Comparison of ENCODE assay signal across 9 mouse cellular contexts in the genomic region with DNA sequence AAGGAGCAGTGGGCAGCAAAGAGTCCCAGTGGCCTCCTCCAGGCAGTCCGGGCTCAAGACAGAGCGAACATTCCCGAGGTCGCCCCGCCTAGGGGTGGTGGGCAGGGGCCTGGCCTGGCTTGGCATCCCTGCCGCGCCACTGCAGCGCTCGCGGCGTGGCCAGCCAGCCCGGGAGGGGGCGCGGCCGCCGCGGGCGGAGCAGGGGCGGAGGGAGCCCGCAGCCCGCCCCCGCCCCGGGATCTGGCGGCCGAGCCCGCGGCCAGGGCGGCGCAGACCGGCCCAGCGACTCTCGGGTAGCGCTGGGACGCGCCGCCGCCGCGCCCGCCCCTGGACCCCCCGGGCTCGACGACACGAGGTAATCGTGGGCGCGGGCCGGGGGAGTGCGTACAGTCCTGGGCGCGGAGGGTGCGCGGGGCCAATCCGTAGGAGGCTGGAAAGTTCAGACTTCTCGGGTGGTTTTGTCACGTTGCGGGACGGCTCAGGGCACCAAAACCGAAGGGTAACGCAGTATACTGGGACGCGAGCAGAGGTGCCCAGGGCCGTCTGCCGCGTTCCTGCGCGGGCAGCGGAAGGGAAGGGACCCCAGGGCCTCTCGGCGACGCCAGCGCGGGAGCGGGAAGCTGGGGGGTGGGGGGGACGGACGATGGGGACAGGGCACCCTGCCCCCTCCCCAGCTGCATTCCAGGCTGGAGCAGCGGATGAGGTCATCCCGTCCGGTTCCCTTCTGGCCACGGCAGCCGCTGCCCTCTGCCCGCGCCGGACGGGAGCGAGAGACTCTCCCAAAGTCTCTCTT. TPM values are rescaled to one million over a fixed set of nuclear protein-coding genes. Genes with fewer than 3 reads are reported as not detected.
A peak's percentile ranks its signal among the peaks of the same experiment; 100 is the strongest.
DNase-seq lines count a peak whose midpoint lies in the region; ATAC-seq and TF ChIP-seq lines count a peak whose summit lies in the region.
"Had no signal": no experiment of that assay in that cellular context is flagged by ENCODE, and none has a peak within 500 bp of the region (broad histone marks: within the 10 kb centered on the region; RNA-seq: fewer than 3 reads in every experiment).

Gene Cdc42ep1, plus strand, starts transcription at position 254 of the 793 bp plus-strand sequence.

- no peak for TF ChIP-seq CTCF in forebrain, postnatal 0 days (IDR thresholded peaks at IDR 0.05; ENCODE audit: low read depth)

- peaks cover 13% of the 10 kb centered on the region for H3K27me3 ChIP-seq in forebrain, postnatal 0 days (ENCODE audit: insufficient read depth, low read length)
- H3K27me3 ChIP-seq in hindbrain, embryonic 12.5 days: peaks cover 35% of the 10 kb centered on the region
- H3K27me3 ChIP-seq in midbrain, embryonic 11.5 days (ENCODE audit: control insufficient read depth, insufficient read depth, low read length): peaks cover 31% of the 10 kb centered on the region

- H3K4me1 ChIP-seq in forebrain, postnatal 0 days (ENCODE audit: insufficient read depth): peaks cover 11% of the 10 kb centered on the region; the same call in 1 of the 2 replicates
- peaks cover 68% of the 10 kb centered on the region for H3K4me1 ChIP-seq in hindbrain, embryonic 12.5 days
- peaks cover 21% of the 10 kb centered on the region for H3K4me1 ChIP-seq in midbrain, embryonic 11.5 days (ENCODE audit: control insufficient read depth, insufficient read depth, low read length)

- H3K4me3 ChIP-seq in forebrain, postnatal 0 days (ENCODE audit: low read depth, low read length): peak within 1 kb of the TSS; percentile 44
- H3K4me3 ChIP-seq in hindbrain, embryonic 12.5 days: peak within 1 kb of the TSS; percentile 48
- peak within 1 kb of the TSS; percentile 44 for H3K4me3 ChIP-seq in midbrain, embryonic 11.5 days (ENCODE audit: low read depth, low read length)

- H3K27ac ChIP-seq in forebrain, postnatal 0 days (ENCODE audit: low read depth, low read length): peak within 1 kb of the TSS; percentile 67
- peak within 1 kb of the TSS; percentile 48; the same call in 1 of the 2 replicates for H3K27ac ChIP-seq in hindbrain, embryonic 12.5 days
- peak within 1 kb of the TSS; percentile 20; the same call in 1 of the 2 replicates for H3K27ac ChIP-seq in midbrain, embryonic 11.5 days (ENCODE audit: low read depth, low read length)

- intact Hi-C loops in left cerebral cortex, postnatal 4 days (cut with DNase I): no loop called here

- peak within 1 kb of the TSS; percentile 65 for H3K4me2 ChIP-seq in forebrain, postnatal 0 days (ENCODE audit: low read depth)
- peak within 1 kb of the TSS; percentile 81 for H3K4me2 ChIP-seq in hindbrain, embryonic 12.5 days (replicated peaks)
- H3K4me2 ChIP-seq in midbrain, embryonic 11.5 days: peak within 1 kb of the TSS; percentile 85

- peak; percentile 43 to 61 for DNase-seq in cerebellum, postnatal 10 days
- DNase-seq in adrenal gland, postnatal 10 days: peak; percentile 83
- peak; percentile 38 for DNase-seq in forebrain, postnatal 0 days
- peak; percentile 45 for DNase-seq in left cerebral cortex, postnatal 4 days
- peak; percentile 96 for DNase-seq in midbrain, embryonic 11.5 days (ENCODE audit: low spot score, missing footprints)
- no peak for DNase-seq in natural killer cell, adult 2 months (ENCODE audit: low spot score in 2 of 2)

- no peaks in the 10 kb centered on the region for H3K9me3 ChIP-seq in forebrain, postnatal 0 days (ENCODE audit: low read length)
- no peaks in the 10 kb centered on the region for H3K9me3 ChIP-seq in hindbrain, embryonic 12.5 days (replicated peaks)
- H3K9me3 ChIP-seq in midbrain, embryonic 11.5 days (ENCODE audit: control insufficient read depth, low read length): no peaks in the 10 kb centered on the region

- H3K36me3 ChIP-seq in forebrain, postnatal 0 days (ENCODE audit: insufficient read depth): no peaks in the 10 kb centered on the region
- H3K36me3 ChIP-seq in hindbrain, embryonic 12.5 days: no peaks in the 10 kb centered on the region
- H3K36me3 ChIP-seq in midbrain, embryonic 11.5 days (ENCODE audit: control insufficient read depth, insufficient read depth, low read length): no peaks in the 10 kb centered on the region

- no peak for ATAC-seq in cerebellum, adult (ENCODE audit: insufficient number of reproducible peaks, low FRiP score, low TSS enrichment)
- ATAC-seq in forebrain, postnatal 0 days: peak; percentile 78
- peak; percentile 38; the same call in 1 of the 2 replicates for ATAC-seq in hindbrain, embryonic 12.5 days (ENCODE audit: low FRiP score)
- ATAC-seq in midbrain, embryonic 11.5 days (ENCODE audit: low FRiP score): peak; percentile 47; the same call in 1 of the 2 replicates

- peak within 1 kb of the TSS; percentile 50 for H3K9ac ChIP-seq in forebrain, postnatal 0 days
- peak within 1 kb of the TSS; percentile 69 for H3K9ac ChIP-seq in hindbrain, embryonic 12.5 days
- peak within 1 kb of the TSS; percentile 66 for H3K9ac ChIP-seq in midbrain, embryonic 11.5 days (ENCODE audit: low read length)

- 3% methylated on average over 85 of the region's 86 CpGs for WGBS in forebrain, postnatal 0 days
- WGBS in hindbrain, embryonic 12.5 days: under 1% methylated on average over 82 of the region's 86 CpGs
- WGBS in midbrain, embryonic 11.5 days: 0% methylated on average over 66 of the region's 86 CpGs

RNA-seq across cellular contexts. Expression of gene Cdc42ep1, which starts in this region (rescaled TPM):
- total RNA-seq in adrenal gland, postnatal 10 days (2021): 10 to 100 TPM; 40.9 to 48.6 TPM
- 8.3 and 8.6 TPM in 2 replicates for total RNA-seq in forebrain, postnatal 0 days (2014; rRNA removed)
- 10.6 and 13.5 TPM in 2 replicates for polyA plus RNA-seq in forebrain, postnatal 0 days (2015; fragmentation: Nextera tagmentation; extraction: Ambion mirVana)
- polyA plus RNA-seq in hindbrain, embryonic 12.5 days (2016; fragmentation: Nextera tagmentation; extraction: Ambion mirVana): 15.1 and 15.6 TPM in 2 replicates
- 1 to 10 TPM; 8.3 to 9.1 TPM for total RNA-seq in left cerebral cortex, postnatal 4 days (2021)
- 6.4 and 9.0 TPM in 2 replicates for polyA plus RNA-seq in midbrain, embryonic 11.5 days (2014; fragmentation: Nextera tagmentation; extraction: Ambion mirVana)
- total RNA-seq: CH12.LX had no signal

Comparison
In these comparisons a context has a peak if more than half of its experiments do, and no peak if none do; other contexts are left out.
1. DNase-seq: peak in cerebellum, postnatal 10 days (2 of 2), adrenal gland, postnatal 10 days (single experiment), forebrain, postnatal 0 days (single experiment), left cerebral cortex, postnatal 4 days (single experiment) and midbrain, embryonic 11.5 days (single experiment); none in natural killer cell, adult 2 months (0 of 2).
2. Peak in every context shown above with its lines, with median percentiles within 50 percentile points of each other: H3K27ac ChIP-seq, H3K4me2 ChIP-seq, H3K4me3 ChIP-seq and H3K9ac ChIP-seq.